Mouse (Mus musculus) adrenal gland, adult 8-10 months (tissue): ENCODE measurements around the gene Fosb. TPM values are rescaled to one million over a fixed set of nuclear protein-coding genes. Genes with fewer than 3 reads are reported as not detected.

Experiments used
- DNase-seq: peaks from one replicate; pipeline ENCODE4 v3.0.0; 2022
- total RNA-seq, 4 experiments: library from RNA; stranded (reverse); gene quantifications; 2 replicates each; pipeline ENCODE4 v1.2.4; 2022

The Fosb gene
- total RNA-seq, 4 experiments from 2014 or later = 1.6 to 9.4 (median 5.6) TPM

DNA sequence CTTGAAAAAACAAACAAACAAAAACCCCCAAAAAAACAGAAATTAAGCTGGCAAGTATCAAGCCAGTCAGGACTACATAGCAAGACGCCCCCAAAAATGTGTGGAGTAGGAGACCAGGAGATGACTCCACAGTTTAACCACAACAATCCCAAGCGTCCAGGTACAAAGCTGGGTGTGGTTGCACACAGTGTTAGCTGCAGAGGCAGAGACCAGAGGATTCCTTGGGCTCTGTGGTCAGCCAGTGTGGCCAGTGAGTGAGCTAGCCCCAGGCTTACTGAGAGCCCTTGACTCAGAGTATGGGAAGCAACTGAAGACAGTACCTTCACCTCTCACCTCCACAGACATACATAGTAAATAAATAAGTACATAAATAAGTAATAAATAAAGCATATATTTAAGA lies 22.1 kb upstream of the Fosb start:
- no peak for DNase-seq

DNA sequence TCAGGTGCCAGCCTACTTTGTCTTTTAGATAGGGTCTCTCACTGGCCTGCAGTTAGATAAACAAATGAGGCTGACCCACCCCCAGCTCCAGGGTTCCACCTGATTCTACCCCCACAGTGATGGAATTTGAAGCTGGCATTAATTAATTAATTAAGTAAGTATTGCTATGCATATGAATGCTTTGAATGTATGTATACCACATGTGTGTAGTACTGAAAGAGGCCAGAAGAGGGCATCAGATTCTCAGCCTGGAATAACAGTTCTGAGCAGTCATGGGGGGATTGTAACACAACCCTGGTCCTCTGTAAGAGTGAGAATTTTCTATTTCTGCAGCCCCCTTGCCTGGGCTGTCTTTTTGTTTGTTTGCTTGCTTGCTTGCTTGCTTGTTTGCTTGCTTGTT lies 18.6 kb upstream of the Fosb start:
- no peak for DNase-seq

DNA sequence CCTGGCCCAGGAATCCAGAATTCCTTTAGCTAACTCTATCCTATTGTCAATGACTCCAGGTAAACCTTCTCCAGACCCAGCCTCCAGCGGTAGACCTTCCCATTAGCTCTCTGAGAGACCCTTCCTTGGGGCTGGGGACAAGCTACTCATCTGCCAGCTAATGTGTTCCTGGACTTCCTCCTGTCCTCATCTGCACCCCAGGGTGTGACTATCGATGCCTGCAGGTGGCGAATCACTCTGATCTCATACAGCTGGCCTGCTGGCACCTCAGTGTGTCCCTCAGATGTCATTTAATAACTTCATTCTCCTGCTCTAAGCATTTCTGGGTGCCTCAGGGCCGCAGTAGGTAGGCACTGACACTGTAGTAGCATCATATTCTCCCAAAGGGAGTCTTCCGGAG lies 17.9 kb upstream of the Fosb start:
- DNase-seq = no peak

DNA sequence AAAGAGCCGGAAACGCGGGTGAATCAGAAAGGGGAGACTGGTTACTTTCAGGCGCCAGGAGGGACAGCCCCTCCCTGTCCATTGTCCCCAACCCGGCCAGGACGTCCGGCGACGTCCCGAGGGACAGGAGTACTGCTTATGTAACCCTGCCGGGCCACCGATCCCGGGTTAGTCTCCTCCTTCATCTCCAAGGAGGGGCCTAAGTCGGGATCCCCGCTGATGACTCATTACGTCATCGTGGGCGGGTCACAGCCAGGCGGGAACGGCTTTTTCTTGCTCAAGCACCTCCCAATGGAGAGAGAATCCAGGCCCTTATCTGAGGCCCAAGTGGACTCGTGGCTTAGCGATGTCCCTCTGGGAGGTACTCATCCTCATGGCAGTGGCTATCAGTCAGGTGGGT lies 17.3 kb upstream of the Fosb start:
- peak; percentile 94 for DNase-seq

GRCm38 (mm10) chr7:19326359-19326758 lies 16.5 kb upstream of the Fosb start:
- peak; percentile 88 for DNase-seq

DNA sequence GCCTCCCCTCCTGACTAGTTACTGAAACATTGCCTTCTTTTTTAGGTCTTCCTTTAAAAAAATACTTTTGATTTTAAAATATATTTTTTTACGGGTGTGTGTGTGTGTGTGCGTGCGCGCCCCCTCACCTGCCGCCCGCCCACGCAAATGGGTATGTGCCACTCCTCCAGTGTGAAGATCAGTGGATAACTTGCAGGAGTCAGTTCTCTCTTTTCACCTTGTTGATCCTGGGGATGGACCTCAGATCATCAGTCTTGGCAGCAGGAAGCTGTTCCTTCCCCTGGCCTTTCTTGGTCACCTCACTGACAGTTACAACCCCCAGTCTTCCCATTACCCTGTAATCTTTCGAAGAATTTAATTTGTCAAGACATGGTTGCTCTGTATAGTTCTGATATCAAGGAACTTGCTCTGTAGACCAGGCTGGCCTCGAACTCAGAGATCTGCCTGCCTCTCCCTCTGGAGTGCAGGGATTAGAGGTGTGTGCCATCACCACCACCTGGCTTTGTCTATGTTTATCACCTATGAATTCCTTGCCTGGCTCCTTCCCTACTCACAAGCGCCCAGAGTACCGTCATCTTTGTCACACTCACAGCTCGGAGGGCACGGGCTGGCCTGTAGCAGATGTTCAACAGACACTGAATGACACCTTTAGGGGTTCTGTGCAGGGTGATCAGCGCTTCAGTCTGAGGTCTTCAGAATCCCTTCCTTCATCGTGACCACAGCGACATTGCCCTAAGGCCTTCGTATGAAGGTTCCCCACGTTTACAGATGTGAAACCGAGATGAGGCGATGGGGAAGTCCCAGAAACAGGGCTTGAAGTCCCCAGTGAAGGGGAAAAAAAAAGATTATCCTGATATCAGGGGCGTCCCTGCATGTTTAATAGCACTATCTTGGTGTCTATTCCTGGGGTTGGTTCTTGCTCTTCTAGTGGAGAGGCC lies 15.7 kb upstream of the Fosb start:
- DNase-seq = no peak

- DNase-seq = no peak
Observed at GRCm38 (mm10) chr7:19324221-19324620, 14.4 kb upstream of the Fosb start.

GRCm38 (mm10) chr7:19322489-19322888 lies 12.6 kb upstream of the Fosb start:
- no peak for DNase-seq

GRCm38 (mm10) chr7:19321464-19321863 lies 11.6 kb upstream of the Fosb start:
- DNase-seq = no peak

DNA sequence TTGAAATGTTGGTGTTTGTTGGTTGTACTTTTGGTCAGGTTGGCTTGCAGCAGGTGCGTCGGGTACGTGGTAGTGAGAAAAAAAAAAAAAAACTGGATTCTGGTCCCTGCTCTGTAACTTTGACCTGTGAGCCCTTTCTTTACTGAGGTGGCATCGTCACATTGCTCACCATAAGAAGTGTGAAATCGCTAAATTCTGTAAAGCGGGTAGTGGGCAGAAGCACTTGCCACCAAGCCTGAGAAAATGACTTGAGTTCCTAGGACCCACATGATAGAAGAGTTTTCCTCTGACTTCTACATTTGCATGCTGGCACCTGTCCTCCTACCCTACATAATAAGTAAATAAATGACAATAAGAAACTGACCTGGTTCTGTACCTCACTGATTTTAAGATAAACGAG lies 10.8 kb upstream of the Fosb start:
- DNase-seq = no peak

- peak; percentile 95 for DNase-seq
Observed at GRCm38 (mm10) chr7:19319906-19320305, 10.1 kb upstream of the Fosb start.

DNA sequence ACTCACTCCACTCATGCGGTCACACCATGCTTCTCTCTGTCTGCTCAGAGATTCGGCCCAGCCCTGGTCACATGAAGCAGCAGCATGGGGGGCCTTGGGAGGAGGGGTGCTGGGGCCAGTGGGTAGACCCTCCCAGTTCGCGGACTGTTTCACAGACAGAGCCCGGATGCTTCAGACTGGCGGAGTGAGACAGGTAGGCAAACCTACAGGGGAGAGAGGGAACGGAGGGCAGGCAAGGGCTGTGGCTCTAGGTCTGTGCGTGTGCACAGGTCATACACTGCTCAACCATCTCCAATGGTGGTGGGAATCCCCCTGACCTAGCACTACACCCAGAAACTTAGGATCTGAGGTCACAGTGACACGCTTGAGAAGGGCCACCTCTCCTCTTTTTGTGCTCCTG lies 9.6 kb upstream of the Fosb start:
- DNase-seq = no peak

DNA sequence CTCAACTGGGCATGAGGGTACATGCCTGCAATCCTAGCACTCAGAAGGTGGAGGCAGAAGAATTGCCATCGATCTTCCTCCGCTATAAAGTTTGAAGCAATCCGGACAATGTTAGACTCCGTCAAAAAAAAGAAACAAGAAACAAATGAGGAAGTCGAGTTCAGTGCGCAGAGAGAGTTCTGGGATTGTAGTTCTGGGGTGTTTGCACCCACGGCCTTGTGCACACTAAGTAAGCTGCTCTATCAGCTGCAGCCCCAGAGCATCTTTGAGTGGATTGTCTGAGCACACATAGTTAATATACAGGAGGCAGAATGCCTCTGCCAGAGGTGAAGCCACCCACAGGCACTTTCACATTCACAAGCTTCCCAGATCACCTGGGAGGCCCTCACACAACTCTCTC lies 8.8 kb upstream of the Fosb start:
- no peak for DNase-seq

DNA sequence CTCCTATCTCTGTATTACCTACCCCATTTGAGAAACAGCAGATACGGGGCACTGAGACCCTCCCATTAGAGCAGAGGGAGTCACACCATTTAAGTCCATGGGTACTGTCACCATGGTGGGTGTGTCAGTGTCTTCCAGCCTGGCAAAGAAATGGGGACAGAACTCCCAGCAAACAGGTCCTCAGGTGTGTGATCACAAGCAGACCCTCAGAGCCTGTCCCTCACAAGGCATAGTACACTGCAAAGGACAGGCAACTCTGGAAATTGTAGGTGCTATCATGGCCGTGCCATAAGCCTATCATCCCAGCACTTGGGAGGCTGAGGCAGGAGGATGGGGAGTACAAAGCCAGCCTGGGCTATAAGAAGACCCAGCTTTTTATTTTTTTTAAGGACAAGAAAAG lies 8.3 kb upstream of the Fosb start:
- DNase-seq = no peak

- no peak for DNase-seq
Observed at GRCm38 (mm10) chr7:19316451-19317161, 6.8 kb upstream of the Fosb start.

GRCm38 (mm10) chr7:19314033-19314432 lies 4.2 kb upstream of the Fosb start:
- no peak for DNase-seq

DNA sequence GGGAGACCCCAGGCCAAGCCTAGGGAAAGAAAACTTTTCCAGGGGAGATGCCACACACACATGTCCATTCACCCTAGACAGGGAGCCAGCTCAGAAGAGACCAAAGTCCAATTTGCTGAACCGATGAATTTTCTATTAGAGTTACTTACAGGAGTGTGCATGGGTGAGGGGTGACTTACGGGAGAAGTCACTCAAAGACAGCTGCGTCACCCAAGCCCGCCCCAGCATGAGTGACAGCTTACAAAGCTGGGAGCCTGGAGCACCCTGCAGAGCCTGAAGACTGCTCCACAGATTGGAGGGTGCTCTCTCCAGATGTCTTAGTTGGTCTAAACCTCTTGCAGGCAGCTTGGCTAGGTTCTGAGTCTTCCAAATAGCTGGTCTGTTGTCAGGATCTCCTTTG lies 2.1 kb upstream of the Fosb start:
- DNase-seq = no peak

- no peak for DNase-seq
Observed at GRCm38 (mm10) chr7:19309278-19309883, 470 bp downstream of the Fosb start.

DNA sequence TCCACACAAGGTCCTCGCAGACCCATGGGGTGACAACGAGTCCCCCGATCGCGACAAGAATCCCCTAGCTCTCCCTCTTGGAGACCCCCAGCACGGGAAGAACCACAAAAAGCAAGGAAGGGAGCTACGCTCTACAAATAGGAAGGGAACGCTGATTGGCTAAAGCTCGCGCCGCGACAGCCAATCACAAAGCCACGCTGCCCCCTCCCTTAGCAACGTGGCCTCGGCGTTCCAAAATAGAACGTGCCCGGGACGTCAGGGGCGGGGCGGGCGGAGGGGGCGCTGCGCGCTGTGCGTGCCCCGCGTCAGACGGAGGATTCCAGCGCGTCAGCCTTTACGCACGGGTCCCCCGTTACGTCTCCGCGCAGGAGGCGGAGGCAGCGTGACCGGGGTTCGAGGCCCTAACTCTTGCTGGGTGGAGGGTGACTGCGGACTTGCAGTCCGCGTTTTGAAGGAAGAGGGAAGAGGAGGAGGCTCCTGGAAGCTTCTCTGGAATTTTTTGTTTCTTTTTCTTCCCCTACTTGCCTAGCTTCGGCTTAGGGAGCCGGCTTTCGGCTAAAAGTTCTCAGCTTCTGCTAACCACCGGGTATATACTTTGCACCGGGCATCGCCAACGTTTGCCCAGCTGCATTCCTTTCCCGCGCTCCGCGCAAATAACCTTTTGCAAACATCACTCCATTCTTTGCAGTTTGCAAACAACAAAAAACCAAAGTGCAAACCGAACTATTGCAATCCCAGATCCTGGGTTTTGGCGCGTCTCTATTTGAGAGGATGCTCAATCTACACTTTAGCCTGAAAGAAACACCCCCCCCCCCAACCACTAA lies 1.2 kb downstream of the Fosb start:
- peak; percentile 96 for DNase-seq

DNA sequence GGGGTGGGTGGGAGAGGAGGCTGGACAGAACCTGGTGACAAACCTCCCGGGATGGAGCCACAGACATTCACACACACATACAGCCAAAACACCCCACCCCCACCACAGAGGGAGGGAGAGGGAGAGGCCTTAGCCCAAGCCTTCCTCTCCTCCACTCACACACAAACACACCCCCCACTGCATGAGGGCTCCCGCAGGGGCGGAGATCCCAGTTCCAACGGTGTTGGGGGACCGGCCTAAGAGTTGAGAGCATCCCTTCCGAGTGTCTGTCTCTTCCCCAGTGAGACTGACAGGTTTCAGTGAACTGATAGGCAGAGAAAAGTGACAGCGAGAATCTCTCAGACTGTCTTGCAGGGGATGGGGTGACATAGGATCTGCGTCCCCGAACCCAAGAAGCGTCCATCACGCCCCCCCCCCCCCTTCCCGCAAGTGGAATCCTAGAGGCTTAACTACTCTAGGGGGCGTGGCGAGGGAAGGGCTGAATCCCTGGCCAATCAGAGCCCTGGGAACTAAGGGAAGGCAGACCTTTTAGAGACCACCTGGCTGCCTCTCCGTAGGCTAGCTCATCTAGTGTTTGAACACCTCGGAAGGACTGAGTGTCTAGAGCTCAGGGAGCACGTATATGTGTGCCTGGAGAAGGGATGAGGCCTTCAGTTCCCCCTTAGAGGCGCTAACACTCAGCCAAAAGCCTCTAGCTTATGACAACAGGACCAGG lies 2.0 kb downstream of the Fosb start:
- peak; percentile 76 for DNase-seq

DNA sequence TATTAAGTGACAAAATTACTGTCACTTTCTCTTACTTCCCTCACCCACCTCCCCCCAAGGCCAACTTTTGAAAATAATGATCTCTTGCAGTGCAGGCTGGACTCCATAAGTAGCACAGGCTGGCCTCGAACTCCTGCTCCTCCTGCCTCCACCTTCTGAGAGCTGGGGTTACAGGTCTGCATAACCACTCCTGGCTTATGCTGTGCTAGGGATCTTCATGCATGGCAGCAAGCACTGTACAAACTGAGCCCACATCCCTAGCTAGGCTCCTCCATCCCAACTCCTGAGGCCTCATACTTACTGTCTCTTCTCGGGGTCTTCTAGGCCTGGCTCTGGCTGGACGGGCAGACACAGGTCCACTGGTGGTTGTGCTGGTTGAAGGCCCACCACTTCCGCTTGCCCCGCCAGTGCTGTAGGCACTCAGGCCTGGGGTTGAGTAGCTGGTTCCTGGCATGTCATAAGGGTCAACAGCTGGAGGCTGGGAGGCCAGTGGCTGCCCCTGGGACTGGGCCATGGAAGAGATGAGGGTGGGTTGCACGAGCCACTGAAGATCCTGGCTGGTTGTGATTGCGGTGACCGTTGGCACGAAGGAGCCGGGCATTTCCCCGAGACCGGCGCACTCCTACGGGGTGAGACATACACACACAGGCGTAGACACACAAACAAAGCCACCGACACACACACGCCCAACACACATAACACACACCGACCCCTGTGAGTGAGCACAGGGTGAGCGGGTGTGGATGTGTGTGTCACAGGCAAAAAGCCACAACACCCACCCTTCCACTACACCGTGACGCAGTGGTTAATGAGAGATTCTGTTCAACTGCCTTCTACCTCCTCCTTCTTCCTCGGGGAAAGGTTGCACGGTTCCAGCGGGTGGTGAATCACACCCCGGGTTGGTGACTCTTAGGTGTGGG lies 2.8 kb downstream of the Fosb start:
- no peak for DNase-seq
